Mouse (Mus musculus): Measurements from ENCODE around the gene Map6. TPM values are rescaled to one million over a fixed set of nuclear protein-coding genes. Genes with fewer than 3 reads are reported as not detected.

Gene Map6
- total and polyA plus RNA-seq, 2 experiments from 2014 or later, result 111 to 292 TPM

DNA sequence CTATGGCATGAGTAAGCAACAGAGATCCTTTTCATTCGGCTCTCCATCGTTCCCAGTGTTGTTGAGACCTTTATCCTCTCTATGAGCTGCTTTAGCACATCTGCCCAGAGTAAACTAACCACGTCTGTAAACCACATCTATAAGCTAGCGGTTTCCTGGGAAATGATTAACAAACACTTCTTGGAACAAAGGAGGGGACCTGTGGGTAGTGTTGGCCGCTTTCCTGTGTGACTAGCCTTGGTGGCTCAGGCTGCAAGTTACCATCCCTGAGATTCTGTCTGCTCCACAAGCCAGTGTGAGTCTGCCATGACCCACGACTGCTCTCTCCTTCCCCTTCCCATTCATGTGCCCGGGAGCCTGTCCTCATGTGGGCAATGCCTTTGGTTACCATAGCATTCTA is 44.2 kb downstream of the Map6 start:
- no peak overlapping the region for H3K9ac ChIP-seq (replicated peaks; ENCODE audit: low read length)
- DNase-seq (ENCODE audit: low spot score) (no peak), ATAC-seq (no peak)
- peak overlapping the region; percentile 77 for H3K27ac ChIP-seq
- no peak overlapping the region for H3K4me3 ChIP-seq (ENCODE audit: low read length)
- H3K27me3 ChIP-seq (ENCODE audit: insufficient read depth, low read length), result no peaks in the 10 kb centered on the region
- H3K4me2 ChIP-seq (ENCODE audit: low read depth, low read length), result no peak overlapping the region
- no peak for TF ChIP-seq CTCF (IDR thresholded peaks at IDR 0.05; ENCODE audit: low read depth)
- H3K9me3 ChIP-seq (ENCODE audit: low read length), result no peaks in the 10 kb centered on the region
- peaks cover 9% of the 10 kb centered on the region for H3K36me3 ChIP-seq (ENCODE audit: insufficient read depth, low read length)
- WGBS, result 31% methylated on average over 7 of the region's 7 CpGs
- peaks cover 23% of the 10 kb centered on the region for H3K4me1 ChIP-seq (ENCODE audit: insufficient read depth, low read length)

DNA sequence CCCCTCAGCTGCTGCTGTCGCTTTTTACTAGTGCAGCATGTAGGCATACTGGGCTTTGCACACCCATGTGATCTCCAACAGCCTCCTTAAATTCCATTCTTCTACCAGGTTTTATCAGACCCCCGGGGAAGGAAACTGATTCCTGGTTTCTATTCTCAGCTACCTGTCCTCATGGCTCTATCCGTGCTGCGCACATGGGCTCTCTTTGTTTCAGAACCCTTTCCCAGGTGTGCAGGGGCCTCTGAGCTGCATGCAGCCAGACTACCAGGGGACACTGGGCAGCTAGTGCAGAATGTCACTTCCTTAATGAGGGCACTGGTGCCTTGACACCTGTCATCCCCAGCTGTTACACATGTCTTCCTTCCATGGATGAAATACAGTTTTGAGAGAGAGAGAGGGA is 44.8 kb downstream of the Map6 start:
- ATAC-seq, result peak; percentile 47
- Histone ChIP-seq H3K4me3 (ENCODE audit: low read length) (no peak overlapping the region), H3K9me3 (ENCODE audit: low read length) (no peaks in the 10 kb centered on the region), H3K36me3 (ENCODE audit: insufficient read depth, low read length) (peaks cover 14% of the 10 kb centered on the region), H3K4me1 (ENCODE audit: insufficient read depth, low read length) (peaks cover 18% of the 10 kb centered on the region), H3K27ac (peak overlapping the region; percentile 77), H3K4me2 (ENCODE audit: low read depth, low read length) (0 out of 2 replicates have a peak overlapping the region, but pooled peaks have one; percentile 13), H3K9ac (replicated peaks; ENCODE audit: low read length) (0 out of 2 replicates have a peak overlapping the region, but pooled peaks have one; percentile 28), H3K27me3 (ENCODE audit: insufficient read depth, low read length) (no peaks in the 10 kb centered on the region)
- peak; percentile 49 for DNase-seq (ENCODE audit: low spot score)
- no peak for TF ChIP-seq CTCF (IDR thresholded peaks at IDR 0.05; ENCODE audit: low read depth)
- WGBS, result 33% methylated on average over 4 of the region's 4 CpGs

DNA sequence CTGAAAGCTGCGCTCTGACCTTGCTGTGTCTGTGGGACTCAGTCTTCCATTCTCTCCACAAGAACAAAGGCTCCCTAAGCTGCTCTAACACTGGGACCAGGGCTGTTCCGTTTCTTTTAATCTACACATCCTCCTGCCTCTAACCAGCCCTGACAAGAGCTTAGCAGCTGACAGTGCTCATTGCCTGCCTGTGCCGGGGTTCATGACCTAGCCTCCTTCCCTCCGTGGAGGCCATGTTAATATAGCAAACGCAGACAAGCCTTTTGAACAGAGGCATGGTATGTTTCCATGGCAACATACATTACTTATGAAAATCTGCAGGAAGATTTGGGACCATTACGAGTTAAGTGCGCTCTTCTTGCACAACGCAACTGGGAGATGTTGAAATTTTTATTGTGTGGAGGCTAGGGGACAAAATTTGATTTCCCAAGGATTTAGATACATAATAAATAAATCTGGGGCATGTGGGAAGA is 45.5 kb downstream of the Map6 start:
- Histone ChIP-seq H3K4me3 (ENCODE audit: low read length) (no peak overlapping the region), H3K27ac (peak overlapping the region; percentile 77), H3K4me1 (ENCODE audit: insufficient read depth, low read length) (peaks cover 21% of the 10 kb centered on the region), H3K9ac (replicated peaks; ENCODE audit: low read length) (no peak overlapping the region), H3K36me3 (ENCODE audit: insufficient read depth, low read length) (peaks cover 21% of the 10 kb centered on the region), H3K9me3 (ENCODE audit: low read length) (no peaks in the 10 kb centered on the region), H3K4me2 (ENCODE audit: low read depth, low read length) (0 out of 2 replicates have a peak overlapping the region, but pooled peaks have one; percentile 13), H3K27me3 (ENCODE audit: insufficient read depth, low read length) (no peaks in the 10 kb centered on the region)
- TF ChIP-seq CTCF (IDR thresholded peaks at IDR 0.05; ENCODE audit: low read depth), result no peak
- peak; percentile 46 for ATAC-seq
- WGBS, result 16% methylated on average over 8 of the region's 8 CpGs
- DNase-seq (ENCODE audit: low spot score), result peak; percentile 66

DNA sequence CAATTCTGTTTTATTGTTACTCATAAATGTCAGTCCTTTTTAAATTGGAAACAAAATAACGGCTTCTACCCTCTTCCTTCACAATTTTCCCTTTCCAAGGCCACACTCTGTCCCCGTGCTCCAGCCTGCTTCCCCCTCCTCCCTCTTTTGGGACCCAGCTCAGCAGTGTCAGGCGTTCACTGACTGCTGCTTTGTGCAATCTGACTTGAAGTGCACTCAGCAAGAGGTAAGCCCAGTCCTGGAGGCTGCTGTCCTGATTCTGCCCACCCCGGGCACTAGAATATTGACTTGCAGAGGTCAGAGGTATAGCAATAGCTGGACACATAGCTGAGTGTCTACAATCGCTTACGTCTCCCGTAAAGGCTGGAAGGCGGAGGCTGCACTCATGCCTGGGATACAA is 46.0 kb downstream of the Map6 start:
- Histone ChIP-seq H3K36me3 (ENCODE audit: insufficient read depth, low read length) (peaks cover 26% of the 10 kb centered on the region), H3K27ac (peak overlapping the region; percentile 36; the same call in 1 of the 2 replicates), H3K4me1 (ENCODE audit: insufficient read depth, low read length) (peaks cover 21% of the 10 kb centered on the region), H3K9me3 (ENCODE audit: low read length) (no peaks in the 10 kb centered on the region), H3K27me3 (ENCODE audit: insufficient read depth, low read length) (no peaks in the 10 kb centered on the region), H3K4me2 (ENCODE audit: low read depth, low read length) (no peak overlapping the region), H3K9ac (replicated peaks; ENCODE audit: low read length) (no peak overlapping the region), H3K4me3 (ENCODE audit: low read length) (no peak overlapping the region)
- no peak for TF ChIP-seq CTCF (IDR thresholded peaks at IDR 0.05; ENCODE audit: low read depth)
- WGBS, result 41% methylated on average over 8 of the region's 8 CpGs
- ATAC-seq (no peak), DNase-seq (ENCODE audit: low spot score) (no peak)

DNA sequence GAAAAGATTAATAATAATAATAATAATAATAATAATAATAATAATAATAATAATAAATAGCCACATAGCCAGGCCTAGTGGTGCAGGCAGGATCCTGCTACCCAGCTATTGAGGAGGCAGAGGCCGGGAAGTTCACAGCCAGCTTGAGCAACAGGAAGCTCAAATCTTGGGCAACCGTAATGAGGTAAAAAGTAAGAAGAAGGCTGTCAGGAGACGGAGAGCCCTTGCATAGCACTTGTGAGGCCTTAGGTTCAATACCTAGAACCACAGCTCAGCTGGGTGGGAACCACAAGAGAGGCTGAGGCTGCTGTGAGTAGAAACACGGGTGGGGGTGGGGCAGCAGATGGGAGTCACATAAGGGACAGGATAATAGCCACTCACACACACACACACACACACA is 47.3 kb downstream of the Map6 start:
- H3K27ac ChIP-seq, result no peak overlapping the region
- no peak overlapping the region for H3K4me3 ChIP-seq (ENCODE audit: low read length)
- DNase-seq (ENCODE audit: low spot score) (no peak), ATAC-seq (no peak)
- TF ChIP-seq CTCF (IDR thresholded peaks at IDR 0.05; ENCODE audit: low read depth), result no peak
- peaks cover 21% of the 10 kb centered on the region for H3K4me1 ChIP-seq (ENCODE audit: insufficient read depth, low read length)
- WGBS, result 69% methylated on average over 4 of the region's 4 CpGs
- H3K36me3 ChIP-seq (ENCODE audit: insufficient read depth, low read length), result peaks cover 26% of the 10 kb centered on the region
- no peak overlapping the region for H3K4me2 ChIP-seq (ENCODE audit: low read depth, low read length)
- no peaks in the 10 kb centered on the region for H3K27me3 ChIP-seq (ENCODE audit: insufficient read depth, low read length)
- no peaks in the 10 kb centered on the region for H3K9me3 ChIP-seq (ENCODE audit: low read length)
- H3K9ac ChIP-seq (replicated peaks; ENCODE audit: low read length), result no peak overlapping the region

DNA sequence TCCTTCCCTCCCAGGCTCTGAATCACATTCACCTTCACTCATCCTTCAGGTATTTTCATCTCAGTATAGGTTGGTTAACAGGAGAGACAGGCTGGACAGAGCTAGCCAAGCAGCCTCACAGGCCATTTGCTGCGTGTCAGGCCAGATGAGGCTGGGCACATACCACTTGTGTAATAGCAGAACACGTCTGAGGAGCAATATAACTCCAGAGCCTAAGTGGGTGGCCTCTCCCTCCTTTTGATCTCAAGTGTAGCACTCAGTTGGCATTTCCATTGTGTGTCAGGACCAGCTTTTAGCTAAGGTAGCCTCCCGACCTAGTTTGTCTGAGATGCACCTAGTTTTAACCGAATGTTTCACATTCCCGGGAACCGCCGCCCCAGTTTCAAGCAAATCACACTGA is 49.0 kb downstream of the Map6 start:
- H3K27me3 ChIP-seq (ENCODE audit: insufficient read depth, low read length), result no peaks in the 10 kb centered on the region
- ATAC-seq (no peak), DNase-seq (ENCODE audit: low spot score) (no peak)
- peaks cover 21% of the 10 kb centered on the region for H3K4me1 ChIP-seq (ENCODE audit: insufficient read depth, low read length)
- H3K36me3 ChIP-seq (ENCODE audit: insufficient read depth, low read length), result peaks cover 26% of the 10 kb centered on the region
- no peak overlapping the region for H3K27ac ChIP-seq
- WGBS, result 82% methylated on average over 7 of the region's 7 CpGs
- H3K9me3 ChIP-seq (ENCODE audit: low read length), result no peaks in the 10 kb centered on the region
- no peak for TF ChIP-seq CTCF (IDR thresholded peaks at IDR 0.05; ENCODE audit: low read depth)
- no peak overlapping the region for H3K4me2 ChIP-seq (ENCODE audit: low read depth, low read length)
- no peak overlapping the region for H3K9ac ChIP-seq (replicated peaks; ENCODE audit: low read length)
- no peak overlapping the region for H3K4me3 ChIP-seq (ENCODE audit: low read length)

DNA sequence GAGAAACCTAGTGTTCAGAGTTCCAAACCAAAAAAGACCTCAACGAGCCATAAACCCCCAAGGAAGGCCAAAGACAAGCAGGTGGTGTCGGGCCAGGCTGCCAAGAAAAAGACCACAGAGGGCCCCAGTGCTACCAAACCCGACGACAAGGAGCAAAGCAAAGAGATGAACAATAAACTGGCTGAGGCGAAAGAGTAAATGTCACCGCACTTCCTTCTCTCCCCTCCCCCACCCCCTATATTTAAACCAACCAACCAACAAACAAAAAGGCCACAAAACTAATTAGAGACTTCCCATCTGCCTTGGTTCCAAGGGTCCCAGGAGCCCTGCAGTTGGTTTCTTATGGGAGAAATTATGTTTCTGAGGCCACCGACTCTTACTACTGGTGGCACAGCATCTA is 50.2 kb downstream of the Map6 start:
- Histone ChIP-seq H3K27ac (no peak overlapping the region), H3K4me3 (ENCODE audit: low read length) (no peak overlapping the region), H3K4me1 (ENCODE audit: insufficient read depth, low read length) (peaks cover 9% of the 10 kb centered on the region), H3K36me3 (ENCODE audit: insufficient read depth, low read length) (peaks cover 26% of the 10 kb centered on the region), H3K4me2 (ENCODE audit: low read depth, low read length) (no peak overlapping the region), H3K9ac (replicated peaks; ENCODE audit: low read length) (no peak overlapping the region), H3K9me3 (ENCODE audit: low read length) (no peaks in the 10 kb centered on the region), H3K27me3 (ENCODE audit: insufficient read depth, low read length) (no peaks in the 10 kb centered on the region)
- DNase-seq (ENCODE audit: low spot score), result no peak
- WGBS, result 53% methylated on average over 7 of the region's 7 CpGs
- no peak for TF ChIP-seq CTCF (IDR thresholded peaks at IDR 0.05; ENCODE audit: low read depth)
- no peak for ATAC-seq

All from hindbrain, postnatal 0 days (tissue).